In genomic region chr11:113101534-113101933, GRCm38 (mm10) we compare ENCODE assay signal across 9 mouse cellular contexts.
A peak's percentile ranks its signal among the peaks of the same experiment; 100 is the strongest.
DNase-seq lines count a peak whose midpoint lies in the region; ATAC-seq lines count a peak whose summit lies in the region.
"Had no signal": no experiment of that assay in that cellular context is flagged by ENCODE, and none has a peak within 500 bp of the region (broad histone marks: within the 10 kb centered on the region; RNA-seq: fewer than 3 reads in every experiment).

No protein-coding gene starts in this region.

- H3K4me2 ChIP-seq in intestine, embryonic 15.5 days (replicated peaks): peak overlapping the region; percentile 44

- peaks cover 61% of the 10 kb centered on the region for H3K4me1 ChIP-seq in embryonic facial prominence, embryonic 10.5 days
- peaks cover 23% of the 10 kb centered on the region for H3K4me1 ChIP-seq in intestine, embryonic 15.5 days (replicated peaks)

- H3K9me3 ChIP-seq in embryonic facial prominence, embryonic 10.5 days: no peaks in the 10 kb centered on the region
- no peaks in the 10 kb centered on the region for H3K9me3 ChIP-seq in intestine, embryonic 15.5 days

- H3K27me3 ChIP-seq in embryonic facial prominence, embryonic 10.5 days (replicated peaks; ENCODE audit: low read depth, poor library complexity, severe bottlenecking): no peaks in the 10 kb centered on the region
- no peaks in the 10 kb centered on the region for H3K27me3 ChIP-seq in intestine, embryonic 15.5 days (replicated peaks)

- H3K4me3 ChIP-seq in embryonic facial prominence, embryonic 10.5 days: no peak overlapping the region
- H3K4me3 ChIP-seq in intestine, embryonic 15.5 days (replicated peaks): no peak overlapping the region
- H3K4me3 ChIP-seq: erythroblast, embryonic 14.5 days had no signal

- intact Hi-C loops in gastrocnemius, postnatal 14 days (cut with DNase I; ENCODE audit: low total_unique reads): no loop called here
- intact Hi-C loops in left cerebral cortex, postnatal 4 days (cut with DNase I): no loop called here

- H3K27ac ChIP-seq in embryonic facial prominence, embryonic 10.5 days (replicated peaks): 0 out of 2 replicates have a peak overlapping the region, but pooled peaks have one; percentile 60
- H3K27ac ChIP-seq in intestine, embryonic 15.5 days: peak overlapping the region; percentile 70

- H3K36me3 ChIP-seq in embryonic facial prominence, embryonic 10.5 days (replicated peaks): no peaks in the 10 kb centered on the region
- no peaks in the 10 kb centered on the region for H3K36me3 ChIP-seq in intestine, embryonic 15.5 days

- peak; percentile 63 for ATAC-seq in intestine, embryonic 15.5 days
- no peak for ATAC-seq in erythroid progenitor cell, adult 5-6 weeks (replicated peaks; ENCODE audit: low FRiP score, poor library complexity, severe bottlenecking)

- peak; percentile 83 for DNase-seq in 3134 (ENCODE audit: extremely low read depth, insufficient read length, low spot score)
- peak; percentile 38 for DNase-seq in embryonic facial prominence, embryonic 10.5 days (ENCODE audit: low spot score)
- DNase-seq in lung, adult 18-20 months: peak; percentile 89 to 94
- DNase-seq in gastrocnemius, postnatal 14 days: no peak
- no peak for DNase-seq in left cerebral cortex, adult 18-20 months (ENCODE audit: low spot score in 2 of 2)
- DNase-seq in left cerebral cortex, postnatal 4 days: no peak

- H3K9ac ChIP-seq in intestine, embryonic 15.5 days: no peak overlapping the region

- 53% methylated on average over 11 of the region's 11 CpGs for WGBS in embryonic facial prominence, embryonic 10.5 days
- 42% methylated on average over 11 of the region's 11 CpGs for WGBS in intestine, embryonic 15.5 days

Comparison
In these comparisons a context has a peak if more than half of its experiments do, and no peak if none do; other contexts are left out.
1. DNase-seq: peak in 3134 (single experiment), embryonic facial prominence, embryonic 10.5 days (single experiment) and lung, adult 18-20 months (2 of 2); none in gastrocnemius, postnatal 14 days (single experiment), left cerebral cortex, adult 18-20 months (0 of 2) and left cerebral cortex, postnatal 4 days (single experiment).